Mouse (Mus musculus) B cell, adult 67 days (primary cell): ENCODE data around the gene Gm21988. TPM values are rescaled to one million over a fixed set of nuclear protein-coding genes. Genes with fewer than 3 reads are reported as not detected.

Experiments used
- total RNA-seq, 2 experiments: library from RNA; stranded (reverse); gene quantifications; 4 replicates each; pipeline ENCODE4 v1.2.4; 2023

The Gm21988 gene
- total RNA-seq, result 1 to 10 TPM; 2.9 to 5.9 TPM

DNA sequence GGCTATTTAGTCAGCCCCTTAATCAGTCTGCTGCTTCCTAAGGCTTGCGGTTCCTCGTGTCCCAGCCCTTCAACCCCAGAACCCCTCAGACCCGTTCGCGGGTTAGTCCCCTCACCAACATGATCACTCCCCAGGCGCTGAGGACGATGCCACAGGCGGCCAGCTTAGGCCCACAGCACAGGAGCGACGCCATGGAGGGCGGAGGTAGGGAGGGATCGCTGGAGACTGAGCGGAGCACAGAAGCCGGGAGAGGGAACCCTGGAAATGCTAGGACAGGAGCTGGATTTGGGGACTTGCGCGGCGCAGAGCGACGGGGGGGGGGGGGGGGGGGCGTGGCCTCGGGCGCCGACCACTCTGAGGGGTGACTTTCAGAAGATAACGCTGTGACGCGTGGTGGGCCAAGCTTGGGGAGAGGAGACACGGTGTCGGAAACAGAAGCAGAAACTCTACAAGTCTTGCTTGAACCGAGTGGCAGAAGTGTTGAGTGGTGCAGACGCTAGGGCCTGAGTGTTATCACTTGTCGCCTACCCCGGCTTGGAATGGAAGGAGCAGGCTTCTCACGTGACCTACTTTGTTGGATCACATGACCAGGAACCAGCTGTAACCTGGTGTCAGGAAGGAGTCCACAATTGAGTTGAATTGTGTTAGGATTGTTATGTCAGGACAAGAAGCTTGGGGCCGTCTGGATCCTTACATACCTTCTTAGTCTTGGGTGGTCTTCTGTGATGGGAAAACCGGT is at the start of gene Gm21988, which contains the start of gene Rnasek:
Gene Gm21988, minus strand, starts transcription at position 290 of the 739 bp plus-strand sequence.
Gene Rnasek, minus strand, starts transcription at position 302 of the 739 bp plus-strand sequence.

DNA sequence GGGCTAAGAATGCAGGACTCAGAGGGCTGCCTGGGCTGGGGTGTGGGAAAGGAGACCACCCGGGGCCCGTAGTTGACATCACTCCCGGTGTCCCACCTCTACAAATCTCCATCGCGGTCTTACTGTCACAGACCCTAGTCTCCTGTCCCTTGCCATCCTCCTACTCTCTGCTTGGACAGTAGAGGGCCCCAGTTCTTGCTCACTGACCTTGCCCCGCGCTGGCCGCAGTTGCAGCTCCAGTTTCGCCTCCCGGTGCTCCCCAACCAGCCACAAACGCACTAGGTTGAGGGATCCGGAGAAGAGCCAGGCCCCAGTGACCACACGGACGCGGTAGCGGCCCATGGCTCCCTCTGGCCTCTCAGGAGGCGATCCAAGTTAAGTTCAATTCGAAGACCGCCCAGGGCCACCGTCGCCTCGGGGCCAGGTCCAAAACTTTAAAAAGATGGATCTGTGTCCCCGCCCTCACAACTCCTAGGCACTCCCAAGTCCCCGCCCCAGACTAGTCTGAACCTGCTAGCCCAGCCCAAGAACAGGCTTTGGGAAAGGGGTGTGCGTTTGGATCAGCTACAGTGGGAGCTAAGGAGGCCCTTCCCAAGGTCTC is 15.4 kb upstream of the Gm21988 start, which contains the start of gene Alox12:
Gene Alox12, minus strand, starts transcription at position 423 of the 601 bp plus-strand sequence.

DNA sequence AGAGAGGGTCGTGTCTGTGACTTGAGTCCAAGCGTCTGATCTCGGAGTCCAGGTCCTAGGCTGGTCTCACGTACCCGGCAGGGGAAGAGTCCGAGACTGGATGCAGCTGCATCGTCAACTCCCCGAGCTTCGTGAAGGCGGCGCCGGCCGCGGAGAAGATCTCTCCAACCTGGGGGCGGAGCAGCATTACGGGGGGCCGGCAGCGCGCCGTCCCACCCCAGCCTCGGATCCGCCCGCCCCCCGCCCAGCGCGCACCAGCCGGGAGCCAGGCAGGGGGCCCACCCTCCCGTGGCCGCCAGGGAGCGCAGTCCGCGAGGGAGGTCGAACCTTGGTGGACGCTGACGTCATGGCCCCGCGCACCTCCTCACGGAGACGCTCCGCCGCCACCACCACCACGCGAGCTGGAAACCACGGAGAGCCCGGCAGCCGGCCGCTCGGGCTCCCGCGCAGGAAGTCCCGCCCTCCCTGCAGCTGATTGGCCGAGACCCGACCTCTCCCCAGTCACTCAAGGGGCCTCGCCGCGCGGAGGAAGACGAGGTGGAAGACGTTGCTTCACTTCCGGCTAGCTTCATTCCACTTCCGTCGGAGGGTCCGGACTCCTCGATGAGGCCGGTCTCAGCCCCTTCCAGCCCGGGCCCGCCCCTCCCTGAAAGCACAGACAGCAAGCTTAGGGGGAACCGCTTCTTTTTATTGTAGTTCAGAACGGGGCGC is 2.0 kb downstream of the Gm21988 start, which contains the start of gene 0610010K14Rik:
Gene 0610010K14Rik, minus strand, starts transcription at position 458 of the 711 bp plus-strand sequence.

DNA sequence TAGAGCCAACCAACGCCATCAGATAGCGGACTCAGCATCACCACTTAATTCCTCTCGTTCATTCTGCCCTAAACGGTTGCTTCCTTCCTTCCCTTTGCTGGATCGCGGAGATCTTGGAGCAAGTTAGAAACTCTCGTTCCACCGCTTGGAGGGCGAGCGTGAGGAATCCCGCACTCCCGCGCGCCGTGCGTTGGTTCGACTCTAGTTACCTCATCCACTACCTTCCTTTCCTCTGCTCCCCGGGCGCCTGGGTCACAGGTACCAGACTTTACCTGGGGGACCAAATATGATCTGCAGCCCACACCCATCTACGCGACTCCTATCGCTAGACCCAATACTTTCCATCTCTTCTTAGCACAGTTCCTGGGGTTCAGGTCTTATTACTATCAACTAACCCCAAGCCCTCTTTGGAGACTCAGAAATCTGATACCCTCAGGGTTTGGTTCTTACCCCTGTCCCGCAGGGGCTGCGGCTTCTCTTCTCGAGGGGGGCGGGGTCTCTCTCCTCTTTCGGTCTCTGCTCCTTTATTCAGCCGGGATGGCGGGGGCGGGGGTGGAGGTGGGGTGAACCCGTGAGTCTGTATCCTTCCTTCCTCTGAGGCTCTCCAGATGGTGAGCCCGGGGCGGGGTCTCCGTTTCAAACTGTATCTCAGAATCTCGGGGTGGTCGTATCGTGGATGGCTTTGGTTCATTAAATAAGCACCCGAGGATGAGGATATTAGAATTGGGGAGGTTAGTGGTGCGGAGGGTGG is 10.2 kb downstream of the Gm21988 start, which contains the start of gene Bcl6b:
Gene Bcl6b, minus strand, starts transcription at position 539 of the 751 bp plus-strand sequence.

DNA sequence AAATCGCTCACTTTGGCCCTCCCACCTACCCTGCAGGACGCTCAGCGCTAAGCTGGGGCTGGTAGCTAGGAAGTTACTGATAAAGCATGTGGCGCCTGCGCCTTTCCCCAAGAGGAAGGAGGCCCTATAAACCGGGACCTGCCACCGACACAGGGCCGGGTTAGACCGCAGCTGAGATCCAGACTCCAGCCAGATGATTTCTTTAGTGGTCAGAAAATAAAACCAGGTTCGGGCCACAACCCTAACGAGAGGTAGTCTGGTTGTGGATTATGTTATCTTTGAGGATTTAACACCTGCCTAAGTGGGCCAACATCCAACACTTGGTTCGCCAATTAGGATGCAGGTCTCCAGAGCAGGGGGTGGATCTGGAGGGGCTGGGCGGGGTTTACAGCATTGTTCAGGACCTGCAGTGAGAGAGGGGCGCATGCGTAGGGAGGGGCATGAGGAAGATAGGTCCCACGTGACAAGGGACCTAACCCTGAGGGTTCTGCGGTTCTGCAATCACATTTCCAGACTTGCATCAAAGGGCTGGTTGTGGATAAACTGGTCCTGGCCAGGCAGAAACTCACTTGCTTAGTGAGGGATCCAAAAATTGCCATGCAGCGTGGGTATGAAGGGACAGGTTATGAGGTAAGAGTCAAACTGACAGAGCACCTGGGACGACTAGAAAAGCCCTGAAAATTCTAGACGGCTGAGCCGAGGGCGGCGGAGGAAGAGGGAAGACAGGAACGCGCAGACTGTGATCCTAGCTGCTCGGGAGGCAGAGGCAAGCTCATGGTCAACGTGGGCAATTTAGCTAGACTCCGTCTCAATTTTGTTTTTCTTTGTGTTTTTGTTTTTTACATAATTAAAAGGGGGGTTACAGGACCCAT is 18.7 kb downstream of the Gm21988 start, which contains the start of gene Slc16a13:
Gene Slc16a13, minus strand, starts transcription at position 334 of the 872 bp plus-strand sequence.

DNA sequence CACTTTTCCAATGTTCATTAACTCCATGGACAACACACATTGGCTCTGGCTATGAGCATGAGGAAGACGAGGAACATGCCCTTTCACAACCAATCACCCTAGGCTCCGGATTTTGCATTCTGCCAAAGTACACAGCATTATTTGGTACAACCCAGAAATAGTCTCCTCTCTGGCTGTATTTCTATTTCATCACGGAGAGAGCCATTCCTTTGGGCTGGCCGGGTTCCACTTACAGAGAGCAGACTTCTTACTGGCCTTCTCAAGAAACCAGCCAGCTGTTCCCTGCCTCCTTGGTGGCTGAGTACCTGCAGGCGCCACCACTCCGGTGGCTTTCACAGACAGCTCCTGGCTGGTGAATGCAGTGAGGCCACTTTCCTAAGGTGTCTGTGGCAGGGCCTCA is 27.2 kb downstream of the Gm21988 start, which contains the start of gene Slc16a11:
Gene Slc16a11, plus strand, starts transcription at position 330 of the 400 bp plus-strand sequence.

Other genes starting within 250 kb of the Gm21988 start
- gene Gabarap, start 248.7 kb downstream of the Gm21988 start, total RNA-seq, result 100 to 1,000 TPM; 291 to 311 TPM
- gene Phf23, start 244.1 kb downstream of the Gm21988 start, total RNA-seq, result 10 to 100 TPM; 59.7 to 74.6 TPM
- 10 to 100 TPM; 47.8 to 61.1 TPM for gene Dvl2, start 239.2 kb downstream of the Gm21988 start, total RNA-seq
- 10 to 100 TPM; 58.2 to 58.6 TPM for gene Acadvl, start 224.4 kb downstream of the Gm21988 start, total RNA-seq
- gene Dlg4, start 222.9 kb downstream of the Gm21988 start, total RNA-seq, result 1 to 10 TPM; 1.9 to 4.5 TPM
- gene Asgr1, start 185.7 kb downstream of the Gm21988 start, total RNA-seq, result not detected
- not detected for gene Asgr2, start 147.2 kb downstream of the Gm21988 start, total RNA-seq
- gene Mgl2, start 109.5 kb downstream of the Gm21988 start, total RNA-seq, result not detected
- gene Clec10a, start 83.6 kb downstream of the Gm21988 start, total RNA-seq, result not detected
- gene Slc16a11, start 27.1 kb downstream of the Gm21988 start, total RNA-seq, result not detected
- 1 to 10 TPM; 2.9 to 3.7 TPM for gene Slc16a13, start 18.8 kb downstream of the Gm21988 start, total RNA-seq
- under 1 TPM; 0.46 to 0.77 TPM for gene Bcl6b, start 10.0 kb downstream of the Gm21988 start, total RNA-seq
- 10 to 100 TPM; 63.0 to 69.8 TPM for gene 0610010K14Rik, start 1.9 kb downstream of the Gm21988 start, total RNA-seq
- 10 to 100 TPM; 74.6 to 87.0 TPM for gene Rnasek, start within 50 bp of the Gm21988 start, total RNA-seq
- gene Alox12, start 15.5 kb upstream of the Gm21988 start, total RNA-seq, result under 1 TPM in 1 of 2 experiments, not detected in 1; 0.52 TPM
- gene Alox12e, start 82.8 kb upstream of the Gm21988 start, total RNA-seq, result not detected
- gene Alox15, start 112.2 kb upstream of the Gm21988 start, total RNA-seq, result not detected
- gene Pelp1, start 170.2 kb upstream of the Gm21988 start, total RNA-seq, result 10 to 100 TPM; 28.5 to 29.9 TPM
- 100 to 1,000 TPM; 112 to 124 TPM for gene Arrb2, start 192.8 kb upstream of the Gm21988 start, total RNA-seq
- gene Med11, start 212.1 kb upstream of the Gm21988 start, total RNA-seq, result 10 to 100 TPM; 43.4 to 49.3 TPM
- gene Zmynd15, start 219.6 kb upstream of the Gm21988 start, total RNA-seq, result under 1 TPM; 0.47 to 0.90 TPM
- gene Cxcl16, start 220.2 kb upstream of the Gm21988 start, total RNA-seq, result 1 to 10 TPM; 3.9 to 4.2 TPM